In genomic region chr6:91233011-91233410, GRCm38 (mm10) we compare ENCODE assay signal across 17 mouse cellular contexts. TPM values are rescaled to one million over a fixed set of nuclear protein-coding genes. Genes with fewer than 3 reads are reported as not detected.
DNase-seq lines count a peak whose midpoint lies in the region; ATAC-seq and TF ChIP-seq lines count a peak whose summit lies in the region.
"Had no signal": no experiment of that assay in that cellular context is flagged by ENCODE, and none has a peak within 500 bp of the region (broad histone marks: within the 10 kb centered on the region; RNA-seq: fewer than 3 reads in every experiment).

No protein-coding gene starts in this region.

- H3K4me1 ChIP-seq in heart, adult 2 months (ENCODE audit: control insufficient read depth, insufficient read depth, low read length) = peaks cover 5% of the 10 kb centered on the region
- no peaks in the 10 kb centered on the region for H3K4me1 ChIP-seq in liver, postnatal 0 days (ENCODE audit: insufficient read depth)
- H3K4me1 ChIP-seq in liver, embryonic 11.5 days (replicated peaks; ENCODE audit: control insufficient read depth, insufficient read depth, low read length) = peaks cover 7% of the 10 kb centered on the region; the same call in 1 of the 2 replicates

- no peaks in the 10 kb centered on the region for H3K9me3 ChIP-seq in liver, postnatal 0 days (ENCODE audit: low read length)
- H3K9me3 ChIP-seq in liver, embryonic 11.5 days (ENCODE audit: control insufficient read depth, low read length) = no peaks in the 10 kb centered on the region

- TF ChIP-seq EP300 in heart, adult 2 months (IDR thresholded peaks at IDR 0.05; ENCODE audit: insufficient read depth, low read depth, low read length) = no peak
- TF ChIP-seq EP300 in liver, postnatal 0 days (IDR thresholded peaks at IDR 0.05; ENCODE audit: low read depth) = no peak

- ATAC-seq in liver, postnatal 0 days = no peak
- no peak for ATAC-seq in liver, embryonic 11.5 days (replicated peaks; ENCODE audit: low FRiP score)
- no peak for ATAC-seq in megakaryocyte-erythroid progenitor cell, adult 5-6 weeks (replicated peaks; ENCODE audit: low FRiP score, low TSS enrichment, poor library complexity, severe bottlenecking)
- ATAC-seq: forebrain, embryonic 14.5 days had no signal

- no peaks in the 10 kb centered on the region for H3K36me3 ChIP-seq in heart, adult 2 months (ENCODE audit: control insufficient read depth, insufficient read depth, low read length)
- H3K36me3 ChIP-seq in liver, postnatal 0 days (replicated peaks; ENCODE audit: insufficient read depth, low read length) = no peaks in the 10 kb centered on the region
- H3K36me3 ChIP-seq in liver, embryonic 11.5 days (ENCODE audit: control insufficient read depth, insufficient read depth, low read length) = no peaks in the 10 kb centered on the region

- H3K27ac ChIP-seq in heart, adult 2 months = no peak overlapping the region
- H3K27ac ChIP-seq in liver, postnatal 0 days (ENCODE audit: low read depth) = no peak overlapping the region
- H3K27ac ChIP-seq in liver, embryonic 11.5 days (ENCODE audit: low read depth, low read length) = no peak overlapping the region

- no peak overlapping the region for H3K4me3 ChIP-seq in heart, adult 2 months
- H3K4me3 ChIP-seq in liver, postnatal 0 days (ENCODE audit: low read depth, low read length) = no peak overlapping the region
- H3K4me3 ChIP-seq in liver, embryonic 11.5 days (ENCODE audit: low read depth, low read length) = no peak overlapping the region
- H3K4me3 ChIP-seq: myocyte had no signal

- intact Hi-C loops in heart, adult 2 months (cut with DNase I) = no loop called here
- intact Hi-C loops in heart, postnatal 25 days (cut with DNase I) = no loop called here

- no peak overlapping the region for H3K9ac ChIP-seq in heart, adult 2 months (ENCODE audit: low read depth, low read length)
- no peak overlapping the region for H3K9ac ChIP-seq in liver, postnatal 0 days (replicated peaks)
- H3K9ac ChIP-seq in liver, embryonic 11.5 days (ENCODE audit: low read depth, low read length) = no peak overlapping the region

- H3K27me3 ChIP-seq in heart, adult 2 months (ENCODE audit: control insufficient read depth, insufficient read depth, low read length) = no peaks in the 10 kb centered on the region
- H3K27me3 ChIP-seq in liver, postnatal 0 days (ENCODE audit: insufficient read depth, low read length) = no peaks in the 10 kb centered on the region
- no peaks in the 10 kb centered on the region; the same call in 1 of the 2 replicates for H3K27me3 ChIP-seq in liver, embryonic 11.5 days (replicated peaks; ENCODE audit: control insufficient read depth, insufficient read depth, low read length)

- no peak for TF ChIP-seq POLR2A in heart, adult 2 months (IDR thresholded peaks at IDR 0.05; ENCODE audit: insufficient read depth, low read depth, low read length)

- no peaks in the 10 kb centered on the region for H3K79me2 ChIP-seq in heart, adult 2 months (replicated peaks; ENCODE audit: control insufficient read depth, insufficient read depth, low read length)

- 81% methylated on average over 12 of the region's 12 CpGs for WGBS in heart, adult 2 months
- WGBS in liver, postnatal 0 days (ENCODE audit: insufficient replicate concordance) = 75% methylated on average over 12 of the region's 12 CpGs
- WGBS in liver, embryonic 11.5 days = 77% methylated on average over 12 of the region's 12 CpGs

- peak; percentile 47 for TF ChIP-seq CTCF in heart, adult 2 months (IDR thresholded peaks at IDR 0.05)
- peak; percentile 30 for TF ChIP-seq CTCF in liver, postnatal 0 days (IDR thresholded peaks at IDR 0.05; ENCODE audit: low read depth)

- DNase-seq in heart, adult 2 months = no peak
- DNase-seq in heart, postnatal 25 days (ENCODE audit: low spot score) = no peak
- DNase-seq in liver, postnatal 0 days = no peak
- DNase-seq in liver, embryonic 11.5 days (ENCODE audit: low spot score) = no peak
- peak; percentile 81 for DNase-seq in cerebellum, adult 11-12 months
- peak; percentile 67 to 70 for DNase-seq in cerebellum, postnatal 36 days
- no peak for DNase-seq in right cerebral cortex, postnatal 10 days (ENCODE audit: low spot score in 2 of 2)
- DNase-seq: adrenal gland, postnatal 10 days; B cell, adult 2 months; heart, postnatal 36 days; kidney, postnatal 14 days; lung, postnatal 4 days; right cerebral cortex, postnatal 14 days; thymus, adult 18-20 months had no signal

- no peak overlapping the region for H3K4me2 ChIP-seq in liver, postnatal 0 days (ENCODE audit: low read depth, low read length)
- H3K4me2 ChIP-seq in liver, embryonic 11.5 days = no peak overlapping the region

RNA-seq across cellular contexts. Expression of gene Fbln2, which starts 20.8 kb away (rescaled TPM):
- total RNA-seq in heart, adult 2 months (2021) = 10 to 100 TPM; 55.8 to 56.9 TPM
- polyA plus RNA-seq in heart, adult 2 months (2012; rRNA removed) = 117 and 153 TPM in 2 replicates
- total RNA-seq in heart, postnatal 25 days (2021) = 10 to 100 TPM; 71.8 to 76.3 TPM
- 3.8 and 4.0 TPM in 2 replicates for polyA plus RNA-seq in liver, postnatal 0 days (2015; fragmentation: Nextera tagmentation; extraction: Ambion mirVana)
- 33.3 and 36.3 TPM in 2 replicates for polyA plus RNA-seq in liver, embryonic 11.5 days (2014; fragmentation: Nextera tagmentation; extraction: Ambion mirVana)
- not detected in 2 replicates for total RNA-seq in megakaryocyte-erythroid progenitor cell, adult 5-6 weeks (2014; fragmentation: Nextera tagmentation)
- total RNA-seq in megakaryocyte-erythroid progenitor cell, adult 5-6 weeks (2017) = not detected in 2 replicates

Comparison
In these comparisons a context has a peak if more than half of its experiments do, and no peak if none do; other contexts are left out.
1. DNase-seq: peak in cerebellum, adult 11-12 months (single experiment) and cerebellum, postnatal 36 days (2 of 2); none in heart, adult 2 months (0 of 2), heart, postnatal 25 days (single experiment), liver, postnatal 0 days (single experiment), liver, embryonic 11.5 days (single experiment) and right cerebral cortex, postnatal 10 days (0 of 2).
2. RNA of gene Fbln2, which starts 20.8 kb away (total RNA-seq): 71.8 to 76.3 TPM in heart, postnatal 25 days and 55.8 to 56.9 TPM in heart, adult 2 months; not detected in megakaryocyte-erythroid progenitor cell, adult 5-6 weeks; every median in the first group is over 10 times any median in the second.